ENCODE assay signal across 28 mouse cellular contexts in the genomic region with DNA sequence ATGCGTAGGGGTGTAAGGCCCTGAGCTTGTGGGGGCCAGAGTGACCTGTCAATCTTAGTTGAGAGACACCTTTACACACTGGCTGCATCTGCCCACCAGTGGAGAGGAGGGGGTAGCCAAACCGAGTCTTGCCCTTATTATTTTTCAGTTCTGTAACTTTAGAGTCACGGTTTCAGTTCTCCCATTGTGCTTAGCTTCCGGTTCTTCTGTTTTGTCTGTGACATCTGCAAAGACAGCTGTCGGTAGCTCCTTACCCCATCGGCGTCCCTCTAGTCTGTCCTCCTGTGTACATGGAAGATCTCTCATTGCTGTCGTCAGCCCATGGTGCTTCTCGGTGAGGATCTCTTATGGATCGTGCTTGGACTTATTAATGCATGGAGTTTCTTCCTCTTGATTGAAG. TPM values are rescaled to one million over a fixed set of nuclear protein-coding genes. Genes with fewer than 3 reads are reported as not detected.
A peak's percentile ranks its signal among the peaks of the same experiment; 100 is the strongest.
DNase-seq lines count a peak whose midpoint lies in the region; ATAC-seq and TF ChIP-seq lines count a peak whose summit lies in the region.
"Had no signal": no experiment of that assay in that cellular context is flagged by ENCODE, and none has a peak within 500 bp of the region (broad histone marks: within the 10 kb centered on the region; RNA-seq: fewer than 3 reads in every experiment).

No protein-coding gene starts in this region.

- H3K36me3 ChIP-seq in testis, adult 2 months (ENCODE audit: control insufficient read depth, insufficient read depth, low read length) = no peaks in the 10 kb centered on the region
- H3K36me3 ChIP-seq: heart, embryonic 13.5 days; hindbrain, embryonic 10.5 days; hindbrain, embryonic 15.5 days; limb, embryonic 13.5 days; lung, embryonic 15.5 days; midbrain, embryonic 12.5 days; neural tube, embryonic 15.5 days had no signal

- H3K27ac ChIP-seq in testis, adult 2 months (ENCODE audit: control insufficient read depth, insufficient read depth, low read depth, low read length) = no peak overlapping the region
- H3K27ac ChIP-seq: forebrain, embryonic 13.5 days; heart, embryonic 13.5 days; hindbrain, embryonic 10.5 days; hindbrain, embryonic 15.5 days; left cerebral cortex, adult 2 months; limb, embryonic 13.5 days; lung, embryonic 15.5 days; midbrain, embryonic 12.5 days; neural tube, embryonic 15.5 days had no signal

- H3K27me3 ChIP-seq in testis, adult 2 months (ENCODE audit: control insufficient read depth, insufficient read depth, low read length) = no peaks in the 10 kb centered on the region
- H3K27me3 ChIP-seq: heart, embryonic 13.5 days; hindbrain, embryonic 15.5 days; limb, embryonic 13.5 days; lung, embryonic 15.5 days; midbrain, embryonic 12.5 days; neural tube, embryonic 15.5 days; Patski had no signal

- peak; percentile 83 for ATAC-seq in granulocyte monocyte progenitor cell, adult 5-6 weeks (replicated peaks; ENCODE audit: poor library complexity, severe bottlenecking)
- peak; percentile 59 for ATAC-seq in neutrophil, adult 5-6 weeks (ENCODE audit: extremely low read depth, insufficient number of reproducible peaks, low FRiP score, poor library complexity, severe bottlenecking)
- ATAC-seq: forebrain, embryonic 13.5 days; inflammation-experienced regulatory T-cells, adult 6 months; Patski had no signal

- TF ChIP-seq CTCF in testis, adult 2 months (IDR thresholded peaks at IDR 0.05; ENCODE audit: control insufficient read depth, insufficient read depth, insufficient replicate concordance, low read depth, low read length) = no peak

- no peak for TF ChIP-seq POLR2A in testis, adult 2 months (IDR thresholded peaks at IDR 0.05; ENCODE audit: control insufficient read depth, low read depth, low read length)

- H3K4me1 ChIP-seq in testis, adult 2 months (ENCODE audit: control insufficient read depth, insufficient read depth, low read length) = peaks cover 5% of the 10 kb centered on the region
- H3K4me1 ChIP-seq: heart, embryonic 13.5 days; lung, embryonic 15.5 days; megakaryocyte, embryonic 14.5 days had no signal

- no peak for DNase-seq in testis, postnatal 10 days (ENCODE audit: low spot score)
- no peak for DNase-seq in adrenal gland, adult (ENCODE audit: inconsistent age in 2 of 2, low spot score in 1 of 2)
- no peak for DNase-seq in adrenal gland, postnatal 14 days
- no peak for DNase-seq in layer of hippocampus, postnatal 10 days (ENCODE audit: low spot score in 2 of 2)
- DNase-seq: cerebellum, adult 8-10 months; cerebellum, postnatal 25 days; gastrocnemius, postnatal 10 days; heart, postnatal 14 days; kidney, adult 11 months; kidney, postnatal 25 days; right cerebral cortex, postnatal 25 days; thymus, postnatal 14 days had no signal

- H3K4me3 ChIP-seq in testis, adult 2 months (ENCODE audit: control insufficient read depth, low read depth, low read length) = peak overlapping the region; percentile 90
- H3K4me3 ChIP-seq: forebrain, embryonic 13.5 days; heart, embryonic 13.5 days; hindbrain, embryonic 10.5 days; hindbrain, embryonic 15.5 days; left cerebral cortex, adult 2 months; limb, embryonic 13.5 days; lung, embryonic 15.5 days; megakaryocyte, embryonic 14.5 days; midbrain, embryonic 12.5 days; neural tube, embryonic 15.5 days had no signal

RNA-seq across cellular contexts. Expression of gene Rtl6, which starts 20.5 kb away (rescaled TPM):
- polyA plus RNA-seq in testis, adult 2 months (2012; rRNA removed) = 32.1 and 34.3 TPM in 2 replicates
- total RNA-seq in granulocyte monocyte progenitor cell, adult 5-6 weeks (2014; fragmentation: Nextera tagmentation) = 4.6 and 6.4 TPM in 2 replicates
- 2.3 and 3.4 TPM in 2 replicates for total RNA-seq in granulocyte monocyte progenitor cell, adult 5-6 weeks (2017)
- total RNA-seq in neutrophil, adult 5-6 weeks (2017) = 6.4 and 6.6 TPM in 2 replicates
- 6.3 and 7.2 TPM in 2 replicates for total RNA-seq in adrenal gland, postnatal 14 days (2021)
- total RNA-seq in layer of hippocampus, postnatal 10 days (2021) = 10 to 100 TPM; 60.6 to 65.2 TPM
- total RNA-seq: MEL had no signal
